Mouse (Mus musculus) central nervous system, embryonic 11.5 days (tissue): ENCODE data around the gene Prdx6b. TPM values are rescaled to one million over a fixed set of nuclear protein-coding genes. Genes with fewer than 3 reads are reported as not detected.

ENCODE experiments used
- polyA plus RNA-seq: library from polyadenylated mRNA; depleted of rRNA; stranded (reverse); fragments of >200 nt; gene quantifications from 2 replicates; pipeline ENCODE4 v1.2.3, GENCODE M21; 2012; rRNA removed

Gene Prdx6b
- not detected in 2 replicates for polyA plus RNA-seq

DNA sequence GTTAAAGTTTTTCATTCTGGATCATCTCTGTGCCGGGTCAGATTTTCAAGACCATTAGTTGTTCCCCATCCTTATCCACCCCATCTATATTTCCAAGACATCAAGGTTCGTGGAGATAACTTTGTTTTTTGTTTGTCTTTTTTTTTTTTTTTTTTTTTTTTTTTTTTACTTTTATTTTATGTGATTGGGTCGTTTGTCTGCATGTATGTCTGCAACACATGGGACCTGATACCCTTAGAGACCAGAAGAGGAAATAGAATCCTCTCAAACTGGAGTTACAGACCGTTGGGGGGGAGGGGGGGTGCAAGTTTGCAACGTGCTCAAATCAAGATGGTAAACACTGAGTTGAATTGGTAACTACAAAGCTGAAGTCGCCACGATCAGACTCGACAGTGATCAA is at the start of gene Prdx6b:
TSS of gene Prdx6b (plus strand) at position 301 of the 400 bp plus-strand sequence.

DNA sequence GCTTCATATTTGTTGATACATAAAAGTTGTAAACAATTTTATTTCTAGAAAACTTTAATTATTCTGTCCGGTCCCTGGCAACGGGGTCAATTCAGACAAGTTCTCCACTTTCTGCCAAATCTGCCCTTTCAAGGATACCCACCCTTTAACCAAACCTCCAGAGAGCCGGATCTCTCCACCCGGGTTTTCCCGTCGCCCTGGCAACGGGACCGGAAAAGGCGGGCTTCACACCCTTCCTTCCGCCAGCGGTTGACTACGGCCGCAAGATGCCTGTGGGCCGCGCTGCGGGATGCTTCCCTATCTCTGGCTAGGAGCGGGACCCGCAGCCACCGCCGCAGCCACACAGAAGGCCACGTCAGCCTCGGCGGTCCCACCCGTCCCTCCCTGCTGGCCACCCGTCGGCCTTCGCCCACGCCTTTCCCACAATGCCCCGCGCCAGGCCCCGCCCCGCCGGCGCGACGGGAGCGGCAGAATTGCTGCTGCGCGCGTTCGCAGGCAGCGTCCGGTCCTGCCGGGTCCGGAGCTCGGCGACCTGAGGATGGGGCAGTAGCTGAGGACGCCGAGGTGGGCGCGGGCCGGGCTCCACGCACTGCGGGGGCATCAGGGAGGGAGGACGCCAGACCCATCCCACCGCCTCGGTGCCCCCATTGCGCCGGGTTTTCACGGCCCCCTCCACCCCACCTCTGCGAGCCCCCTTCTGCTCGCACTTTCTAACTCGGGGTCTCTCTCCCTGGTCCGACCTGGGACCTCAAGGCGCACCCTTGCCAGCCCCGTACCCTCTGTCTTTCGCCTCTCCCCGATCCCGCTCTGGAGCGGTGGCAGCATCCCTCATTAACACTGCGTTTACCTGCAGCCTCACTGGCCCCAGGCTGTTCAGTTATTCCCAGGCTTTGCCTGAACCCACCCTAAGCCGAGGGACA is 23.2 kb downstream of the Prdx6b start, which contains the start of gene Dnajc10:
TSS of gene Dnajc10 (plus strand) at position 225 of the 920 bp plus-strand sequence.

Other genes starting within 250 kb of the Prdx6b start
- 2.0 and 3.1 TPM in 2 replicates for gene Pde1a, start 163.0 kb upstream of the Prdx6b start, polyA plus RNA-seq
- 54.0 and 62.1 TPM in 2 replicates for gene Dnajc10, start 23.0 kb downstream of the Prdx6b start, polyA plus RNA-seq
- gene Frzb, start 155.2 kb downstream of the Prdx6b start, polyA plus RNA-seq: 6.6 and 19.7 TPM in 2 replicates